Mouse (Mus musculus) heart, embryonic 11.5 days (tissue): ENCODE results near the gene Tcf20. TPM values are rescaled to one million over a fixed set of nuclear protein-coding genes. Genes with fewer than 3 reads are reported as not detected.

ENCODE experiments used
- ATAC-seq: fragments of 200-750 bp; cut with Nextera tagmentation; replicated peaks from 2 replicates; pipeline ENCODE4 v1.8.0; 2017; ENCODE audit warnings: moderate library complexity; ENCODE audit not compliant: insufficient number of reproducible peaks, low FRiP score, low TSS enrichment
- H3K27ac ChIP-seq: fragments of 300-500 bp; sonication (generic); 2 replicates; pipeline ENCODE4 v1.5.1; 2014; ENCODE audit warnings: mild to moderate bottlenecking, low read depth, low read length
- H3K27me3 ChIP-seq: fragments of 300-500 bp; sonication (generic); 2 replicates; pipeline ENCODE4 v1.6.1; 2014; ENCODE audit warnings: mild to moderate bottlenecking, low read length, mixed read lengths; ENCODE audit not compliant: control insufficient read depth, insufficient read depth
- H3K36me3 ChIP-seq: fragments of 300-500 bp; sonication (generic); 2 replicates; pipeline ENCODE4 v1.6.1; 2014; ENCODE audit warnings: mild to moderate bottlenecking, low read length, moderate library complexity, mixed read lengths; ENCODE audit not compliant: control insufficient read depth, insufficient read depth
- H3K4me1 ChIP-seq: fragments of 300-500 bp; sonication (generic); 2 replicates; pipeline ENCODE4 v1.6.1; 2014; ENCODE audit warnings: low read length; ENCODE audit not compliant: control insufficient read depth, insufficient read depth
- H3K4me2 ChIP-seq: fragments of 300-500 bp; sonication (generic); 2 replicates; pipeline ENCODE4 v1.6.1; 2014; ENCODE audit warnings: mild to moderate bottlenecking, moderate library complexity
- H3K4me3 ChIP-seq: fragments of 300-500 bp; sonication (generic); 2 replicates; pipeline ENCODE4 v1.5.1; 2014; ENCODE audit warnings: low read depth, low read length
- H3K9ac ChIP-seq: fragments of 300-500 bp; sonication (generic); 2 replicates; pipeline ENCODE4 v1.6.1; 2014; ENCODE audit warnings: mild to moderate bottlenecking, low read depth, low read length, moderate library complexity
- H3K9me3 ChIP-seq: fragments of 300-500 bp; sonication (generic); replicated peaks from 2 replicates; pipeline ENCODE4 v1.6.1; 2016; ENCODE audit warnings: low read length; ENCODE audit not compliant: control insufficient read depth
- WGBS: fragments of 180-500 bp; shearing (Covaris S2); extraction: QIAGEN DNeasy Blood & Tissue Kit; methylation state at CpG from one replicate; pipeline ENCODE4 v1.1.7; 2014; ENCODE audit not compliant: insufficient replicate concordance; 5-methylcytosine and 5-hydroxymethylcytosine counted together
- polyA plus RNA-seq: library from polyadenylated mRNA; unstranded; fragments of >200 nt; fragmentation: Nextera tagmentation; extraction: Ambion mirVana; gene quantifications from 2 replicates; pipeline ENCODE4 v1.2.1, GENCODE M21; 2014

Gene Tcf20
- polyA plus RNA-seq, 1 experiment from 2014 or later: 6.7 TPM

GRCm38 (mm10) chr15:82968449-82968848 lies 19.2 kb downstream of the Tcf20 start:
- peaks cover 21% of the 10 kb centered on the region for H3K27me3 ChIP-seq
- WGBS: 2% methylated on average over 22 of the region's 22 CpGs
- ATAC-seq: no peak

GRCm38 (mm10) chr15:82967947-82968346 lies 19.7 kb downstream of the Tcf20 start:
- Histone ChIP-seq H3K9me3 (no peaks in the 10 kb centered on the region), H3K9ac (peak overlapping the region; percentile 65; the same call in 1 of the 2 replicates), H3K4me1 (peaks cover 24% of the 10 kb centered on the region), H3K27ac (no peak overlapping the region), H3K27me3 (peaks cover 21% of the 10 kb centered on the region), H3K4me3 (peak overlapping the region; percentile 28; the same call in 1 of the 2 replicates), H3K36me3 (no peaks in the 10 kb centered on the region), H3K4me2 (peak overlapping the region; percentile 63)
- no peak for ATAC-seq
- 27% methylated on average over 6 of the region's 6 CpGs for WGBS

More at GRCm38 (mm10) chr15:82968449-82968848, 19.2 kb downstream of the Tcf20 start:
- Histone ChIP-seq H3K27ac (no peak overlapping the region), H3K4me3 (peak overlapping the region; percentile 28; the same call in 1 of the 2 replicates), H3K4me1 (peaks cover 21% of the 10 kb centered on the region), H3K9me3 (no peaks in the 10 kb centered on the region), H3K4me2 (peak overlapping the region; percentile 63), H3K36me3 (no peaks in the 10 kb centered on the region), H3K9ac (peak overlapping the region; percentile 65)

- Histone ChIP-seq H3K36me3 (no peaks in the 10 kb centered on the region), H3K9me3 (no peaks in the 10 kb centered on the region), H3K4me3 (0 out of 2 replicates have a peak overlapping the region, but pooled peaks have one; percentile 55), H3K4me1 (peaks cover 45% of the 10 kb centered on the region), H3K27me3 (peaks cover 52% of the 10 kb centered on the region), H3K9ac (no peak overlapping the region), H3K27ac (no peak overlapping the region), H3K4me2 (no peak overlapping the region; the same call in 1 of the 2 replicates)
- 75% methylated on average over 14 of the region's 14 CpGs for WGBS
- ATAC-seq: no peak
Observed at GRCm38 (mm10) chr15:82964266-82964825, 23.3 kb downstream of the Tcf20 start.

- peak overlapping the region; percentile 35; the same call in 1 of the 2 replicates for H3K27ac ChIP-seq
- peaks cover 43% of the 10 kb centered on the region for H3K4me1 ChIP-seq
- WGBS: 1% methylated on average over 20 of the region's 82 CpGs
- H3K27me3 ChIP-seq: peaks cover 52% of the 10 kb centered on the region
- H3K4me2 ChIP-seq: peak overlapping the region; percentile 89
- H3K9me3 ChIP-seq: no peaks in the 10 kb centered on the region
- peak overlapping the region; percentile 65; the same call in 1 of the 2 replicates for H3K9ac ChIP-seq
- H3K36me3 ChIP-seq: no peaks in the 10 kb centered on the region
- peak overlapping the region; percentile 55 for H3K4me3 ChIP-seq
- ATAC-seq: 0 out of 2 replicates have a peak, but pooled peaks have one; percentile 35
Observed at GRCm38 (mm10) chr15:82963556-82964156, 24.0 kb downstream of the Tcf20 start.

GRCm38 (mm10) chr15:82963090-82963489 lies 24.6 kb downstream of the Tcf20 start:
- Histone ChIP-seq H3K27ac (no peak overlapping the region), H3K27me3 (peaks cover 54% of the 10 kb centered on the region), H3K36me3 (no peaks in the 10 kb centered on the region), H3K4me2 (peak overlapping the region; percentile 89), H3K4me3 (peak overlapping the region; percentile 55), H3K4me1 (peaks cover 43% of the 10 kb centered on the region), H3K9ac (peak overlapping the region; percentile 70), H3K9me3 (no peaks in the 10 kb centered on the region)
- 5% methylated on average over 22 of the region's 39 CpGs for WGBS
- ATAC-seq: no peak

GRCm38 (mm10) chr15:82962536-82962935 lies 25.1 kb downstream of the Tcf20 start:
- H3K27me3 ChIP-seq: peaks cover 54% of the 10 kb centered on the region
- no peaks in the 10 kb centered on the region for H3K36me3 ChIP-seq
- H3K4me1 ChIP-seq: peaks cover 43% of the 10 kb centered on the region
- peak overlapping the region; percentile 89 for H3K4me2 ChIP-seq
- no peaks in the 10 kb centered on the region for H3K9me3 ChIP-seq
- no peak for ATAC-seq
- WGBS: 43% methylated on average over 4 of the region's 4 CpGs
- peak overlapping the region; percentile 55 for H3K4me3 ChIP-seq
- no peak overlapping the region for H3K27ac ChIP-seq
- no peak overlapping the region; the same call in 1 of the 2 replicates for H3K9ac ChIP-seq

GRCm38 (mm10) chr15:82960786-82961561 lies 26.7 kb downstream of the Tcf20 start:
- no peak for ATAC-seq
- Histone ChIP-seq H3K4me3 (peak overlapping the region; percentile 36), H3K4me1 (peaks cover 56% of the 10 kb centered on the region), H3K36me3 (no peaks in the 10 kb centered on the region), H3K27ac (no peak overlapping the region), H3K9ac (peak overlapping the region; percentile 60; the same call in 1 of the 2 replicates), H3K9me3 (no peaks in the 10 kb centered on the region), H3K4me2 (peak overlapping the region; percentile 73), H3K27me3 (peaks cover 46% of the 10 kb centered on the region)
- 2% methylated on average over 26 of the region's 26 CpGs for WGBS

GRCm38 (mm10) chr15:82959151-82959550 lies 28.5 kb downstream of the Tcf20 start:
- H3K4me2 ChIP-seq: peak overlapping the region; percentile 38
- H3K36me3 ChIP-seq: no peaks in the 10 kb centered on the region
- no peak for ATAC-seq
- peaks cover 56% of the 10 kb centered on the region for H3K4me1 ChIP-seq
- 41% methylated on average over 12 of the region's 12 CpGs for WGBS
- peaks cover 50% of the 10 kb centered on the region for H3K27me3 ChIP-seq
- H3K9me3 ChIP-seq: no peaks in the 10 kb centered on the region
- H3K4me3 ChIP-seq: no peak overlapping the region
- no peak overlapping the region for H3K27ac ChIP-seq
- no peak overlapping the region for H3K9ac ChIP-seq
